Mouse (Mus musculus) regulatory T cell (primary cell): ENCODE measurements around the gene Inpp5a.

Source experiments
- in situ Hi-C: fragments of 300-600 bp; cut with MboI, MseI; formaldehyde crosslinking; loops from one replicate; pipeline ENCODE4 v1.15.1; 2025; ENCODE audit warnings: high pct_unique_total_duplicates

Gene Inpp5a

DNA sequence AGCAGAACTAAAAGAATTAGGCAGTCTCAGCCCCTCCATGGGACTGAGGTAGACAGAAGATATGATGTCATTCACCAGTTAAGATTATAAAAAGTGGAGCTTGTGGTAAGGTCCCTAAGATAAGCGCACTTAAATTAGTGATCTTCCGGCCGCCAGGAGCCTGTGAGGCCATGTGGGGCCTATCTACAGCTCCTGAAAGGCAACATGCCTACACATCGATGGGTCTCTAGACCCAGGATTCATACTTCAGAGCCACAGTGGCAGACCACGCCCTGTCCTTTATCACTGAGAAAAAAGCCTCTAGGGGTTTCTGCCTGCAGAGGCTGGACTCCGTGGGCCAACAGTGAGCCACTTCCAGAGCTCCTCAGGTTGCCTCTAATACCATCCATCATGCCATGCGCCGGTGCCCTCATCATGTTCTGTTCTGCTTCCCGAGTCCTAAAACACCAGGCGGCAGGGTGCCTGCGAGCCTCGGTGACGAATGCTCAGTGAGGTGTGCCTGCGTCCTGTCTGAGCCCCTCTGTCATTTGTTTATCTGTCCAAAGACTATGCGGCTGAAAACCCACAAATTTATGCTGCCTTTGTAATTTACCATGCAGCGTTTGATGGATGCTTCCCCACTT is 187.3 kb downstream of the Inpp5a start:
- in situ Hi-C loops = no loop called here

DNA sequence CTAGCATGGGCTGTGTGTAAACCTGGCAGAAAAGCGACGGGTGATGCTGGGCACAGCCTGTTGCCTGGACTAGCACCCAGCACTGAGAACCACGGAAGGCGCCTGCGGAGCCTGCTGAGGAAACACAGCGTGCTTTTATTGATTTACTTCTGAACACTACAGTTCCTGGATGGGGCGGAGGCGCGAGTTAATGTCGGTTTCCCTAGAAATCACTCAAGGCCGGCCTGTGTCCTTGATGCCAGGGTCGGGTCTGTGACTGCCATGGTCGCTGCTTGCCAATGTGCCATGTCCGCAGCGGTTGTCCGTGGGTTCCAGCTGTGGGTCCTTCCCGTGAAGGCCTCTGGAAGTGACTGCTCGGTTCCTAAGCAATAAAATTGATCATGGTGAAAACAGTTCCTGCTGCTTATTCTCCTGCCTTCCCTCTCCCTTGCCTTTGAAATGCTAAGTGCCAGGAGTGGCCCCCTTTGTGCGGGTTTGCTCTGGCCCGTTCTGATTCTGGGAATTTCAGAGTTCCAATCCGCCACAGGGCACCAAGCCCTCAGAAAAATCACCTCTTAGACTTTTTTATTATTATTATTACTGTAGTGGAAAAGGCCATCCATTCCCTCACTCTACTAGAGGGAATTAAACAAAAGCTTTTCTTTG is 190.5 kb downstream of the Inpp5a start:
- in situ Hi-C loops = no loop called here

DNA sequence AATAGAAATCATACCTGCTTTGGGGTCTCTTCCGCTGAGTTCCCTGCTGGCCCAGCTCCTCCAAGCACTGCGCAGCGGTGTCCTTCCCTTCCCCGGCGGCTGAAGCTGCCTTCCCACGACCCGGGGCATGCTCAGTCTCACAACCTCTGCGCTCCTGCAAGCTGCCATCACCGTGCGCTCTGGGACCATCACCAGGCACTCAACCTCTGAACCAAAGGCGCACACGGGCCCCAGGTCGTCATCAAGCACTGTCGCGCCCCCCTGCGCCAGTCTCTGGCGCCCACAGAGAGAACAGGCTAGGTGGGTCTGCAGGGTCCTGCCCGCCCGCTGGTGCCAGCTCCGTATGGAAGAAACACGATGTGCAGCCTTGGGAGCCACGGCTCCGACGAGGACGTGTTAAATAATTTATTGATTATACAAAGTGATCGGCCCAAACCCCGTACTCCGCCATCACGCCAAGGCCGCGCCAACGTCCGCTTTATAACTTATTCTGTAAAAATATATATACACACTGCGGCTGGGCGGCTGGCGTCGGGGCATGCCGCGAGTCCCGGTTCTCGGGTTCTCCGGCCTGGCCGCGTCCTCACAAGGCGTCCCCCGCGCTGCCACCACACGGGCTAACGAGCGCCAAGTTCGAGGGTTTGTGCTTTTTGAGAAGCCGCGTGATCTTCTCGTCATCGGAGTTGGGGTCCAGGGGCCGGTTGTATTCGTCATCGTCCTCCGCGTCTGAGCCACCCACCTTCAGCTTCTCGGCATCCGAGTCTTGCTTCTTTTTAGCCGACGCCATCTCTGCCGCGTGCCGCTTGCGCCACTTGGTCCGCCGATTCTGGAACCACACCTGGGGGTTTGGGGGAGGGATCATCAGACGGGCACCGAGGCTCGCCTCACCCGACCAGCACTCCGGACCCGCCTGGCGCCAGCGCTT is 192.2 kb downstream of the Inpp5a start:
- in situ Hi-C loops = no loop called here

DNA sequence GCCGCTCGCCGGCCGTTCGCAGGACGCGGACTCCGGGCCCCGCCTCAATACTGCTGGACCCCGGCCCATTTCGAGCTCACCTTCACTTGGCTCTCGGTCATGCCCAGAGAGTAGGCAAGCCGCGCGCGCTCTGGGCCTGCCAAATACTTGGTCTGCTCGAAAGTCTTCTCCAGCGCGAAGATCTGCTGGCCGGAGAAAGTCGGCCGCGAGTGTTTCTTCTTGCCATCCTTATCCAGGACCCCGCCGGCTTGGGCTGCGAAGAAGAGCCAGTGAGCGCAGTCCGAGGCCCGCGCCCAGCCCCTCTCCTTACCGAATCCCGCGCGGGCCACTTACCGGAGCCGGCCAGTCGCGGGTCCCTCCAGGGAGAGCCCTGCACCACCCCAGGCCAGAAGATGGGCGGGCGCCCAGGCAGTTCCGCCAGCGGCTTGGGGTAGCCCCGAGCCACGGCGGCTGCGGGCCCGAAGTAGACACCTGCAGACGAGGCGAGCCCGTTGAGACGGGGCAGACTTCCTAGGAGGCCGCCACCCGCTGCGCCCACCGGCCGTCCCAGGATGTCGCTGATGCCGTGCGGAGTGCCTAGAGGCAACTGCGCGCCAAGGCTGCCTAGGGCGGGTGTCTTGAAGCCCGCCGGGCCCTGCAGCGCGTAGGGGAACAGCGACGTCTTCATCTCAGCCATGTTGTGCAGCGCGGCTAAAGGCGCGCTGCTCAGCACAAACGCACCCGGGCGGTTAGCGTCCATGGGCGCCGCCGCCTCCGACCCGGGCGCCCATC is 193.1 kb downstream of the Inpp5a start:
- in situ Hi-C loops = no loop called here

DNA sequence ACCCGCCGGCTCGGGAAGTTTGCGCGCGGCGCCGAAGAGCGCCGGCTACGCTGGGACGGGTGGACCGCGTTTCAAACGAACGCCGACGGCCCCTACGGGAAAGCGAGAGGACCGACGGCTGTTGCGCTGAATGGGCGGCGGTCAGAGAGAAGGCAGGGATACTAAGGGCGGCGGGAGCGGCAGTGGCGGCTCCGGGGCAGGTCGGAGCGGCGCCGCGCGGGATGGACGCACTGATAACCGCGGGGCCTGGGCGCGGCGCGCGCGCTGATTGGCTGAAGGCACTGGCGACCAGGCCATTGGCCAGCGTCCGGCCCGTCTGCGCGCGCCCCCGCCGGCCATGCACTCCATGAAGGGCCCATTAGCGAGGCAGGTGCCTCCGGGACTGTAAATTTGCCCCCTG is 193.7 kb downstream of the Inpp5a start, which contains the start of gene Nkx6-2:
TSS of gene Nkx6-2 (minus strand) at position 203 of the 400 bp plus-strand sequence.
- in situ Hi-C loops = no loop called here

DNA sequence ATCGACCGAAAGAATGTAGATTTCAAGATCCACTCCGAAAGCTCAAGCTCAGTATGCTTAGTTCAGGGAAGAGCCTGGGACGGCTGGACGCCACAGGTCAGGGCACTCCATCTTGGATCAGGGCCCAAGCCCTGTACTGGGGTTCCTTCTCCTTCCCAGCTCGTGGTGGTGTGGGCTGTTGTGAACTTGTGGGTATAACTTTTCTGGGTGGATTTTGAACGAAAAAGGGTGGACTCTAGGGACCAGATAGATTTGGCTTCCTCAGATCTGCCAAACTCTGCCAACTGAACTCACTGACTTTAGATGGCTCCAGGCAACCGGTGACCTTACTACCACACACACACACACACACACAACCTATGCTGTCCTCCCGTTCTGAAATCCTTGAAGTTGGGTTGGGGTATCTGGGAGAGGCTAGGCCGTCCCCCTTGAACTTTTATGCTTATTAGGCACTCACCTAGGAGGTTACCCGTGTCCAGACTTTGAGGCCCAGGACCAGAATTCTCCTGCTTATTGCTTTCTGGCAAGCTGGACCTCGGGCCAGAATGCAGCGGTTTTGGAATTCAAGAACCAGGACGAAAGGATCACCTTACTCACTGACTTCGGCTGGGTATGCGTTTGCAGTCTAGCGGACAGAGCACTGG is 194.3 kb downstream of the Inpp5a start:
- in situ Hi-C loops = no loop called here

DNA sequence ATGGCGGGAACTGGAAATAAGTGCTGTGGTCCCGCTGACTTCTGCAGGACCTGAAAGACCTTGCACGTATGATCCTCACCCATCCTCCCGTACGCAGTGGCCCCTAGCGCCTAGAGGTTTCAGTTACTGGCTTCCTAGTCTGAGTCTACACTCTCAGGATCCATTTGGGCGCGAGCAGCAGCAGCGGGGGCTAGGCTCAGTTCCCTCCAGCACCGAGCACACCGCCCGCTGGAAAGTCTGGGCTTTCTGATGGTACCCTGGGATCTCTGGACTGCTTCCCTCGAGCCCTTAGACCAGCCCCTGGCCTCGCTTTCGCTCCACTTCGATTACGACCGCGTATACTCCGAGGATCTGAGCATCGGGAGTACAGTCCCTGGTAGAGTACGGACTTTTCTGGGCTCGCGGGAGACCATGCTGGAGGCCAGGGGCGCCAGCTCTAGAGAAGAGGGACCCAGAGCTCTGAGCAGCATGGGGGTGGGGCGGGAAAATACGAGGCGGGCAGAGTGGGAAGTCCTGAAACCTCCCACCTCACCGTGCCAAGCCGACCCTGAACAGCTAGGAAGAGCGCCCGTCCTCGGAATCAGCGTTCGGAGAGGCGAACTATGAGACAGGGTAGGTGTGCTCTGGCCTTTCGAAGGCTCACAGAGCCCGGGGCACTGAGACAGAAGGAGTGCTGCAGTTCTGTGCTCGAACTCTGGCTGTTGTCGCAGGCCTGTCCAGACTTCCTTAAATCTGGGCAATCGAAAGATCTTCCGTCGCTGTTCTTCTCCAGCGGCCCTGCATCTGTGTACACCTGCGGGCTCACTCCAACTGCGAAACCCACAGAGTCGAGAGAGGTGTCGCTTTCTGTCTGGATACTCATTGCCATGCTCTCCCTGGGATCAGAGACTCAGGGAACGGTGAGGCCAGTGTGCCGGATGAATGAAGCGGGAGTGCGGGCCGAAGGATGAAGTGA is 195.6 kb downstream of the Inpp5a start:
- in situ Hi-C loops = no loop called here

DNA sequence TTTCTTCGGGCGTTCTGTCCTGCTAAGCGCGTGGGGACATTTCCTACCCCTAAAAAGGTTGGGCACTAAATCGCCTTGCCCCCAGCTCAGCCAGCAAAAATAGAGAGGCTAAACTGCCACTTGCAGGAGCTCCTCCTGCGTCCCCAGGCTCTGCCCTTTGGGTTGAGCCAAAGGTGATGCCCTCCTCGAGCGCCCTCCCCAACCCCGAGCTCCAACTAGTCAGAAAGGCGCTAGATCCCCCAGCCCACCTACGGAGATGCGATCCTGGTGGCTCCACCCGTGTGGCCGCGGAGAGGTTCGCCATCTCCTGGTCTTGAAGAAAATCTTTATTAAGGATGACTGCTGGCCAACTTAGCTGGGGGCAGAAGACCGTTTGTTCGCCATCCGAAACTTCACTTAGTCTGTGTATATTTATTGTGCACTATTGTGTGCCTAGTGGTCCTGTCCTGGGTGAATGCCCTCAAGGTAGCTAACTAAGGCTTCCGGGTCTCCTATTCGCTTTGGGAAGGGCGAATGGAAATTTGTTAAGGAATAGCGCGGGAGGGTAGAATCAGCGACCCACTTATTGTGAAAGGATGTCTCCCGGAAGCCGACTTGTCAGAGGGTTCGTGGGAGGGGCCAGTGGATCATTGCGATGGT is 196.4 kb downstream of the Inpp5a start:
- in situ Hi-C loops = no loop called here

DNA sequence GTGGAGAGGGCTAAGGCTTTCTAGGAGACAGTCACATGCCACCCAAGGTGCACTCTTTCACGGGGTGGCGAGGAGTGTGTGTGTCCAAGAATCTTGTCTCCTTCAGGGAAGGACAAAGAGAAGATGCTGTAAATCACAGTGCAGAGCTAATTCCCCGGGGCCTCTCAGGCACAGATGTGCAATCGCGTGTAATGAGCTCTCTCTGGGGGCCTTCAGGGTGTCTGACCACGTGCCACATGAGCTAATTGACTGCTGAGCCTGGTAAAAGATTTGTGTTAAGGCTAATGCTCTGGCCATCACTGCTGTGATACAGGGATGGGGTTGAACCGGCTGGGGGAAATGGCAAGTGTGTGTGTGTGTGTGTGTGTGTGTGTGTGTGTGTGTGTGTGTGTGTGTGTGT is 199.0 kb downstream of the Inpp5a start:
- in situ Hi-C loops = no loop called here

DNA sequence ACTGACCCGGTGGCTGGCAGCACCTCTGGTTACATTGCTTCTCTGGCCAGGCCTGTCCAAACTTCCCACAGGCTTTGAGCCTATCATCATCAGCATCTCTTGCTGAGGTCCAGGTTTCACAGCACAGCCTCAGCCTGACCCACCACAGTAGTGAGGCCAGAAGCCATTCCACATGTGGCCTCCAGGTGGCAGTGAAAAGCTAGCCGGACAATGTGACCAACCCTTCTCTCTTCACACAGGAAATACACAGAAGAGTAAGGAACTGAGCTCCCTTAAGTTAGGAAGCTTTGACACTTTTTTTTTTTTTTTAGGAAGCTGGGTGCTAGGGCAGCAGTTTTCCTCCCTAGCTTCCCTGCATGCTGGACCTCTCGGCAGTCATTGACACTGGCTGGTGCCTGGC is 201.4 kb downstream of the Inpp5a start:
- in situ Hi-C loops = no loop called here

DNA sequence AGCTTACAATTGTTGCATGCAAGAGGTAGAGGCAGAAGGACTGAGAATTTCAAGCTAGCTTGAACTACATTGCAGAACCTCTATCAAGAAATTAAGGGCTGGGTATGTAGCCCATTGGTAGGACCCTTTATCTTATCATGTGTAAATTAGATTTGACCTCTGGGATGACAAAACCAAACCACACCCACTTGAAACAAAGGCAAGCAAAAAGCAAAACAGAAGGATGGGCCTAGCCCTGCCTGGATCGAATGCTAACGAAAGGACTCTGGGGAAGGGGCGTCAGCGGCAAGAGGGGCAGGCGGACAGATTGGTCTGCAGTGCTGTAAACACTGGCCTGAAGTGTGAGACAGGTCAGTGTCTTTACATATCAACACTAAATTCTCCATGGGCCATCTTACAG is 202.4 kb downstream of the Inpp5a start:
- in situ Hi-C loops = no loop called here

DNA sequence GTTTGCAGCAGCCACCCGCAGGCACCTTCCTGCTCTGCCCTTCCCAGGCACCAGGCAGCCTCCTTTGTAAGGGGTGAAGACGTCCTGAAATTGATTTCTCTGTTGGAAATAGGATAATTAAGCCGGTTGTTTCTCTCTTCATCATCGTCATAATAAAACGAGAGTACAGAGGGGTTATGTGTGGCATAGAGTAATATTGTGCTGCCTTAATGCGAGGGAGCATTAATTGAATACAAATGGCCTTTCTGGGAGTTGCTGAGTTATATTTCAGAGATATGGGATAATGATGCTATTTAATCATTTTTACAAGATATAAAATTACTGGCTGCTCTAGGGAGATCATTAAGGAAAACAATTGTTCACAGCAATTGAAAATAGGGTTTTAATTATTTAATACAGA is 206.4 kb downstream of the Inpp5a start:
- in situ Hi-C loops = no loop called here

DNA sequence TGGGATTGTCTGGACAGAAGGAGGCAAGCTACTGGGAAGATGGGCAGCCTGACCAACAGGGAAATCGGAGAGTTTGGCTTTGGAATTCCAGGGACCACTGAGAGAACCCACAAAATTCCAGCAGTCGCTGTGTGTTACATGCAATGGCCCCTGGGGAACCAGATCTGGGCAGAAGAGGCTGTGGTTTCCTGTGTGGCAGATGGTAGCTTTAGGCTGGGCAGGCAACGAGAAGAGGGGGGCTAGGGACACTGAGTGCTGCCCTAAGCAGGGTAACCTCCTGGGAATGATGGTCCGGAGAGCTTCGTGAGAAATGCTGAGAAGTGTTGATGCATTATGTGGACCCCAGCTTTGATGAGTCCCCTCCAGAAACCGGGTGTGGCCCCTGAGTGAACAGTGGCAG is 207.0 kb downstream of the Inpp5a start:
- in situ Hi-C loops = no loop called here

DNA sequence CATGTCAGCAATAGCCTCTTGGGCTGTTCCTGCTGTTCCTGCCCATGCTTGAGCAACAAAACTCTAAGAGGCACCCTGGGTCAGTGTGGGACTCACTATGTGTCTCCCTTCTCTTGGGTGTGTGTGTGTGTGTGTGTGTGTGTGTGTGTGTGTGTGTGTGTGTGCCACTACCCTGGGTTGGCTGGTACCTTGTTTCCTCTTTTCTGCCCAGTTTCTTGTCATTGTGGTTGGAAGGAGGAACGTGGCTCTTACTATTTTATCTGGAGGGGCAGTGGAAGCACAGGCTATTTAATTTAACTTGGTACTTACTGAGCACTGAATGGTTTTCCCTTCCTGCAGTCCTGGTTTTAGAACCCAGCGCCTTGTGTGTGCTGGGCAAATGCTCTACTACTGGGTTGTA is 221.4 kb downstream of the Inpp5a start:
- in situ Hi-C loops = no loop called here

DNA sequence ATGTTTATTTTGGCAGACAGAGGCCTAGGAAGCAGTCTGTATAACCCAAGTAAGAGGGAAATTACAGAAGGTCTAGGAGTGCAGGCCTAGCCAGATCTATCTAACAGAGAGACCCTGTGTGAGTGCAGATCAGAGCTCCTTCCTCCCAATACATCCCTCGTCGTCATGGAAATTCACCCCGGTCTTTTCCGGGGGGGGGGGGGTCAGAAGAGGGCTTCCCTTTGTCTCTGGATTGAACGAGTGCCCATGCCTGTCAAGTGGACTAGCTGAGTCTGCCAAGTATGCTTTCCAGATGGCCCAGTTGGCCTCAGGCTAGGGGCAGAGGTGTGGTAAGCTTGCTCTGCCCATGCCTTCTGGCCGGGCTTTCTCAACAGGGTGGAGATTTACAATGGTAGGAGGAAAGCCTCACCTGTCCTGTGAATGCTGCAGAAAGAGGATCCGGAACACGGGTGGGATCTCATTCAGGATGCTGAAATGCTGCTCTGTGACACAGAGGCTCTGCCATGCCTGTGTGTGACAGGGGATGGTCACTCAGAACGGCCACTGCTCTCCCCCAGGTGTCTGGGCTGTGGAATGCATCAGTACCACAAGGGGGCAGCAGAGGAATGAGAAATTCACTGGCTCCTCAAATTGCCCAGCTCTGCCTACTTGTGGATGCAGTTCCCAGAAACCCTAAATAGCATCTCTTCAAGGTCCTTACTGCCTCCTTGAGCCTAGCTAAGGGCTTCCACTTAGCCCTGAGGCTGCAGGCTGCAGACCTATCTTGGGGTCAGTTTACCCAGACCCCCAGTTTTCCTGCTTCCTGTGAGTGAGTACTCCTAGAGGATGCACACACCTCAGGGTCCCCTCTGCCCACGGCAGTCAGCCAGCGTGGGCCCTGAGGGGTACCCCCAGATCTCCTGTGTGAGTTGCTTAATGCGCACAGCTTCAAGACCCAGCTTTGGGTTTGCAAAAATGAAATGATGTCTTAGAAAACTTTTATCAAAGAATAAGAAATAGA is 227.2 kb downstream of the Inpp5a start:
- in situ Hi-C loops = no loop called here

DNA sequence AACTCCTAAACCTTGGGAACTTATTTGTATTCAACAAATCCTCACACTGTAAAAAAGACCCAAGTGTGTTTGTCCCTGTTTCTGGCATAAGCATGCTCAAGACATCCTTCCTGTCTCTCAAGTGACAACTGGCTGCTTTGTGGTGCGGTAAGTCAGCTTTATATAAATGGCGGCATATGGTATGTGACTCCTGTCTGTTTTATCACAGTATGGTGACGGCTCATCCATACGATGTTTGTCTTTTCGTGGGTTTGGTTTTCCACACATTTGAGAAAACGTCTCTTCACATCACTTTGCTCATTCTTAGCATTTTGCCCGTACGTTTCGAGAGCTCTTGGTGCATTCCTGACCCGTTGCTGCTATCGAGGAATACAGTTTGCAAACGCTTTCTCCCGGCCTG is 233.7 kb downstream of the Inpp5a start:
- in situ Hi-C loops = no loop called here

DNA sequence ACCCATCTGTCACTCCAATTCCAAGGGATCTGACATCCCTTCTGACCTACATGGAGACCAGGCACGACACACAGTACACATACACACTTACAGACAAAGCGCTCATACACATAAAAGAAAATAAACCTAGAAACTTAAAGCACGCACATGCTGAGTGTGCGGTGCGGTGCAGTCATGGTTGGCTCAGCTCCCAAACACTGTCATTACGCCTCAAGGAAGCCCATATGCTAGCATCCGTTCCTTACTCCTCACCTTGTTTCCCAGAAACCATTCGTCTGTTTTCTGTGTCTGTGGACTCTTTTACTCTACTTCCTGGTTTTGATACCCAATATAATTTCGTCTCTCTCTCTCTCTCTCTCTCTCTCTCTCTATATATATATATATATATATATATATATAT is 236.2 kb downstream of the Inpp5a start:
- in situ Hi-C loops = no loop called here
